Mouse (Mus musculus): ENCODE measurements around the gene Efcc1. TPM values are rescaled to one million over a fixed set of nuclear protein-coding genes. Genes with fewer than 3 reads are reported as not detected.

The Efcc1 gene
- total and polyA plus RNA-seq, 2 experiments from 2014 or later = 0.75 TPM; not detected in 1

GRCm38 (mm10) chr6:87737921-87738626 lies 7.4 kb downstream of the Efcc1 start:
- peaks cover 7% of the 10 kb centered on the region for H3K27me3 ChIP-seq (ENCODE audit: control insufficient read depth, insufficient read depth, low read length)
- H3K4me1 ChIP-seq (ENCODE audit: control insufficient read depth, insufficient read depth) = peaks cover 6% of the 10 kb centered on the region; the same call in 1 of the 2 replicates
- no peak overlapping the region for H3K27ac ChIP-seq (ENCODE audit: low read depth)
- WGBS = 62% methylated on average over 4 of the region's 4 CpGs
- H3K4me2 ChIP-seq (ENCODE audit: low read depth, low read length) = no peak overlapping the region
- no peak overlapping the region for H3K9ac ChIP-seq (replicated peaks; ENCODE audit: low read depth, low read length)
- no peak for ATAC-seq (ENCODE audit: insufficient read depth, low read depth)
- TF ChIP-seq EP300 (IDR thresholded peaks at IDR 0.05; ENCODE audit: low read depth) (no peak), CTCF (IDR thresholded peaks at IDR 0.05; ENCODE audit: low read depth) (peak; percentile 7; the same call in 1 of the 2 replicates)
- no peaks in the 10 kb centered on the region for H3K36me3 ChIP-seq (replicated peaks; ENCODE audit: control insufficient read depth, insufficient read depth, low read length)
- no peak overlapping the region for H3K4me3 ChIP-seq (ENCODE audit: low read depth, low read length)
- no peaks in the 10 kb centered on the region for H3K9me3 ChIP-seq (replicated peaks; ENCODE audit: control insufficient read depth, low read length)
- no peak for DNase-seq (ENCODE audit: low spot score)

GRCm38 (mm10) chr6:87739898-87740297 lies 9.2 kb downstream of the Efcc1 start:
- TF ChIP-seq CTCF (IDR thresholded peaks at IDR 0.05; ENCODE audit: low read depth) = no peak
- H3K4me1 ChIP-seq (ENCODE audit: control insufficient read depth, insufficient read depth) = no peaks in the 10 kb centered on the region

DNA sequence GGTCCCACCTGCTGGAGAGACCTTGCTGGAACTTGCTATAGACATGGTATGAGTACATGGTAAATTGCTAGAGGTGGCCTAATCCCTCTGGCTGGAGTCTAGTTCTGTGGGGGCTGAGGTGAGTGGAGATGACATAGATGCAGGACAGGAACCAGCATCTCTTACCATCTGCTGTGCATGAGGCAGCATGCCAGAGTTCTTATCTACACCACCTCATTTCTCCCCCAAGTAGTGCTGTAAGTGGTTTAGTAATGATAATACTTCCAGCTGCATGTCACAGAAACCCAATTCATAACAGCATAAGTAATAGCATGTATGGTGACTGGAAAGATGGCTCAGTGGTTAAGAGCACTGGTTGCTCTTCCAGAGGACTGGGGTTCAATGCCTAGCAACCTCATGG lies 9.8 kb downstream of the Efcc1 start:
- Histone ChIP-seq H3K4me3 (ENCODE audit: low read depth, low read length) (no peak overlapping the region), H3K27ac (ENCODE audit: low read depth) (no peak overlapping the region), H3K27me3 (ENCODE audit: control insufficient read depth, insufficient read depth, low read length) (0 out of 2 replicates have a peak, but pooled peaks cover 3% of the 10 kb centered on the region), H3K4me2 (ENCODE audit: low read depth, low read length) (no peak overlapping the region), H3K4me1 (ENCODE audit: control insufficient read depth, insufficient read depth) (no peaks in the 10 kb centered on the region), H3K9ac (replicated peaks; ENCODE audit: low read depth, low read length) (no peak overlapping the region), H3K36me3 (replicated peaks; ENCODE audit: control insufficient read depth, insufficient read depth, low read length) (no peaks in the 10 kb centered on the region), H3K9me3 (replicated peaks; ENCODE audit: control insufficient read depth, low read length) (no peaks in the 10 kb centered on the region)
- ATAC-seq (ENCODE audit: insufficient read depth, low read depth) (no peak), DNase-seq (ENCODE audit: low spot score) (no peak)
- TF ChIP-seq CTCF (IDR thresholded peaks at IDR 0.05; ENCODE audit: low read depth) = no peak
- no peak for TF ChIP-seq EP300 (IDR thresholded peaks at IDR 0.05; ENCODE audit: low read depth)

More at GRCm38 (mm10) chr6:87739898-87740297, 9.2 kb downstream of the Efcc1 start:
- Histone ChIP-seq H3K27ac (ENCODE audit: low read depth) (peak overlapping the region; percentile 13; the same call in 1 of the 2 replicates), H3K9me3 (replicated peaks; ENCODE audit: control insufficient read depth, low read length) (no peaks in the 10 kb centered on the region), H3K4me2 (ENCODE audit: low read depth, low read length) (no peak overlapping the region), H3K27me3 (ENCODE audit: control insufficient read depth, insufficient read depth, low read length) (0 out of 2 replicates have a peak, but pooled peaks cover 3% of the 10 kb centered on the region), H3K4me3 (ENCODE audit: low read depth, low read length) (no peak overlapping the region), H3K36me3 (replicated peaks; ENCODE audit: control insufficient read depth, insufficient read depth, low read length) (no peaks in the 10 kb centered on the region), H3K9ac (replicated peaks; ENCODE audit: low read depth, low read length) (no peak overlapping the region)
- WGBS = 28% methylated on average over 6 of the region's 6 CpGs
- DNase-seq (ENCODE audit: low spot score) (no peak), ATAC-seq (ENCODE audit: insufficient read depth, low read depth) (no peak)

DNA sequence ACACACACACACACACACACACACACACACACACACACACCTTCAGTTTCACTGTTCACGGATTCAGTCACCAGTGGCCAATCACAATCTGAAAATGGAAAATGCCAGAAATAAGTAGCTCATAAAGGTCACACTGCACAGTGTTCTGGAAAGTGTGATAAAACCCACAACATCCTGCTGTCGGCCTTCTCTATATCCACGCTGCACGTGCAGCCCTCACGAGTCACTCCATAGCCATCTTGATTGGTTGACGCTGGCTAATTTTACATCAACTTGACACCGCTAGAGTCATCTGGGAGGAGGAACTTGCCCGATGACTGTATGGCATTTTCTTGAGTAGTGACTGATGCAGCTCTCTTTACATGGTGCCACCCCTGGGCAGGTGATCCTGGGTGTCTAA lies 11.3 kb downstream of the Efcc1 start:
- H3K27ac ChIP-seq (ENCODE audit: low read depth) = no peak overlapping the region
- TF ChIP-seq CTCF (IDR thresholded peaks at IDR 0.05; ENCODE audit: low read depth) = no peak
- no peak for TF ChIP-seq EP300 (IDR thresholded peaks at IDR 0.05; ENCODE audit: low read depth)
- H3K27me3 ChIP-seq (ENCODE audit: control insufficient read depth, insufficient read depth, low read length) = 0 out of 2 replicates have a peak, but pooled peaks cover 3% of the 10 kb centered on the region
- H3K4me3 ChIP-seq (ENCODE audit: low read depth, low read length) = no peak overlapping the region
- DNase-seq (ENCODE audit: low spot score) = no peak
- H3K9ac ChIP-seq (replicated peaks; ENCODE audit: low read depth, low read length) = no peak overlapping the region
- ATAC-seq (ENCODE audit: insufficient read depth, low read depth) = no peak
- H3K4me2 ChIP-seq (ENCODE audit: low read depth, low read length) = no peak overlapping the region
- no peaks in the 10 kb centered on the region for H3K36me3 ChIP-seq (replicated peaks; ENCODE audit: control insufficient read depth, insufficient read depth, low read length)
- no peaks in the 10 kb centered on the region for H3K9me3 ChIP-seq (replicated peaks; ENCODE audit: control insufficient read depth, low read length)
- 67% methylated on average over 8 of the region's 8 CpGs for WGBS
- no peaks in the 10 kb centered on the region for H3K4me1 ChIP-seq (ENCODE audit: control insufficient read depth, insufficient read depth)

DNA sequence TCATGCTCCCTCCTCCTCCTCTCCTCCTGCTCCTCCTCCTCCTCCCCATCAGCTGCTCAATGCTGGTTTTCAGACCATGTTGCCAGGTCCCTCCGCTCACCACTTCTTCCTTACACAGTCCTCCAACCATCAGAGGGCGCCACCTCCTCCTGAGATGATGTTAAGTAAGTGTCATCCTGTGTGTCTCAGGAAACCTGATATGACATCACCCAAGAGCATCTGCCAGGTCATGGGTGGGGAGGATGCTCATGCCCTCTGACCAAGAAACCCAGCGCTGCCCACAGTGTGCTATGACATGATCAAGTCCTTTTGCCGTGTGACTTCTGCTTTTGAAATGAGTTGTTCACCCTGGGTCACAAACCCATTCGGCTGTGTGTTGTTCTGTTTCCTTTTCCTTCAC lies 12.1 kb downstream of the Efcc1 start:
- Histone ChIP-seq H3K27me3 (ENCODE audit: control insufficient read depth, insufficient read depth, low read length) (0 out of 2 replicates have a peak, but pooled peaks cover 3% of the 10 kb centered on the region), H3K36me3 (replicated peaks; ENCODE audit: control insufficient read depth, insufficient read depth, low read length) (no peaks in the 10 kb centered on the region), H3K9me3 (replicated peaks; ENCODE audit: control insufficient read depth, low read length) (no peaks in the 10 kb centered on the region), H3K4me2 (ENCODE audit: low read depth, low read length) (no peak overlapping the region), H3K27ac (ENCODE audit: low read depth) (no peak overlapping the region), H3K4me3 (ENCODE audit: low read depth, low read length) (no peak overlapping the region), H3K9ac (replicated peaks; ENCODE audit: low read depth, low read length) (no peak overlapping the region), H3K4me1 (ENCODE audit: control insufficient read depth, insufficient read depth) (no peaks in the 10 kb centered on the region)
- no peak for ATAC-seq (ENCODE audit: insufficient read depth, low read depth)
- TF ChIP-seq CTCF (IDR thresholded peaks at IDR 0.05; ENCODE audit: low read depth) = 0 out of 2 replicates have a peak, but pooled peaks have one; percentile 1
- TF ChIP-seq EP300 (IDR thresholded peaks at IDR 0.05; ENCODE audit: low read depth) = no peak
- WGBS = 81% methylated on average over 5 of the region's 5 CpGs
- DNase-seq (ENCODE audit: low spot score) = no peak
